Mouse (Mus musculus) hindbrain, embryonic 16.5 days (tissue): ENCODE measurements around the gene Rnf26. TPM values are rescaled to one million over a fixed set of nuclear protein-coding genes. Genes with fewer than 3 reads are reported as not detected.
A peak's percentile ranks its signal among the peaks of the same experiment; 100 is the strongest.

Experiments used
- ATAC-seq: fragments of 200-750 bp; cut with Nextera tagmentation; 2 replicates; pipeline ENCODE4 v1.8.0; 2017; ENCODE audit warnings: moderate TSS enrichment, moderate library complexity
- H3K27ac ChIP-seq: fragments of 300-500 bp; sonication (generic); 2 replicates; pipeline ENCODE4 v1.5.1; 2014; ENCODE audit warnings: low read depth, mild to moderate bottlenecking, control low read depth, low read length, moderate library complexity
- H3K27me3 ChIP-seq: fragments of 300-500 bp; sonication (generic); replicated peaks from 2 replicates; pipeline ENCODE4 v1.6.1; 2014; ENCODE audit warnings: low read length; ENCODE audit not compliant: control insufficient read depth, insufficient read depth
- H3K36me3 ChIP-seq: fragments of 300-500 bp; sonication (generic); 2 replicates; pipeline ENCODE4 v1.6.1; 2014; ENCODE audit warnings: mild to moderate bottlenecking, low read length, moderate library complexity, mixed read lengths; ENCODE audit not compliant: control insufficient read depth, insufficient read depth
- H3K4me1 ChIP-seq: fragments of 300-500 bp; sonication (generic); 2 replicates; pipeline ENCODE4 v1.6.1; 2014; ENCODE audit warnings: low read depth, low read length; ENCODE audit not compliant: control insufficient read depth, insufficient read depth
- H3K4me2 ChIP-seq: fragments of 300-500 bp; sonication (generic); 2 replicates; pipeline ENCODE4 v1.6.1; 2014; ENCODE audit warnings: mild to moderate bottlenecking, low read length, control low read depth, moderate library complexity
- H3K4me3 ChIP-seq: fragments of 300-500 bp; sonication (generic); 2 replicates; pipeline ENCODE4 v1.5.1; 2014; ENCODE audit warnings: mild to moderate bottlenecking, low read length, control low read depth, moderate library complexity
- H3K9ac ChIP-seq: fragments of 300-500 bp; sonication (generic); 2 replicates; pipeline ENCODE4 v1.6.1; 2014; ENCODE audit warnings: low read depth, mild to moderate bottlenecking, control low read depth, low read length, moderate library complexity
- H3K9me3 ChIP-seq: fragments of 300-500 bp; sonication (generic); 2 replicates; pipeline ENCODE4 v1.6.1; 2014; ENCODE audit warnings: mild to moderate bottlenecking, low read length, moderate library complexity; ENCODE audit not compliant: control insufficient read depth
- WGBS: fragments of 180-500 bp; shearing (Covaris S2); extraction: QIAGEN DNeasy Blood & Tissue Kit; methylation state at CpG from one replicate; pipeline ENCODE4 v1.1.7; 2014; 5-methylcytosine and 5-hydroxymethylcytosine counted together
- polyA plus RNA-seq: library from polyadenylated mRNA; unstranded; fragments of >200 nt; fragmentation: Nextera tagmentation; extraction: Ambion mirVana; gene quantifications from 2 replicates; pipeline ENCODE4 v1.2.1, GENCODE M21; 2015

The Rnf26 gene
- polyA plus RNA-seq, 1 experiment from 2014 or later, result 33.0 TPM

DNA sequence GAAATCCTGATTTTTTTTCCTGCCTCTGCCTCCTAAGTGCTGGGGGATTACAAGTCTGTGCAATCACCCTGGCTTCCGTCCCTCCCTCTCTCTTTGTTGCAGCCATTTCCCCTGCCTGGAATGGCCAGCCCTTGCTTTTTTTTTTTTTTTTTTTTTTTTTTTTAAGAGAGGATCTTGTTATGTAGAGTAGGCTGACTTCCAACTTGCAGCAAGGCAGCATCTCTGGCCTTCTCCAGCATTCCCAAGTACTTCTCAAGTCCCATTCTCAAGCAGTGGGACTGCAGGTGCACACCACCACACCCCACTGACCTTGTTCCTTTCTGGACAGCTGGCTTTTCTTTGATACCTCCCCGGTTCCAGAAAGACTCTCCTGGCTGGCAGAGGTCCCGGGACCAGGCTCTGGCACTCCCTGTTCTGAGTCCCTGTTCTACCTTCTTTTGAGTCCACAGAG, 14.1 kb upstream of the Rnf26 start:
- Histone ChIP-seq H3K9me3 (no peaks in the 10 kb centered on the region), H3K4me3 (no peak overlapping the region), H3K36me3 (no peaks in the 10 kb centered on the region), H3K9ac (no peak overlapping the region), H3K4me2 (no peak overlapping the region), H3K4me1 (peaks cover 13% of the 10 kb centered on the region), H3K27me3 (peaks cover 6% of the 10 kb centered on the region; the same call in 1 of the 2 replicates), H3K27ac (no peak overlapping the region)
- 58% methylated on average over 3 of the region's 3 CpGs for WGBS
- ATAC-seq, result no peak

DNA sequence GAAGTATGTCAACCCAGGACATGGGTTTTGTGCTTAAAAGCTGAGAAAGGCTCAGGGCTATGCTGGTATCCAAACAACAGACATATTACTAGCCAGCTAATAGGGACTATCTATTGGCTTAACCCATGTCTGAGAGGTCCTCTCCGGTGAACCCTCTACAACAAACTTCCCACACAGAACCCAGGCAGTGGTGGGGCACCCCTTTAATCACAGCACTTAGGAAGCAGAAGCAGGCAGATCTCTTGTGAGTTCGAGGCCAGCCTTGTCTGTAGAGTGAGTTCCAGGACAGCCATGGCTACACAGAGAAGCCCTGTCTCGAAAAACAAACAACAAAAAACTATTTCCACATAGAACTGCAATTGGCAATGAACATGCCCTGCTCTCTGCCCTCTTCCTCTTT, 13.4 kb upstream of the Rnf26 start:
- Histone ChIP-seq H3K9me3 (no peaks in the 10 kb centered on the region), H3K36me3 (no peaks in the 10 kb centered on the region), H3K4me2 (no peak overlapping the region), H3K9ac (no peak overlapping the region), H3K27me3 (peaks cover 4% of the 10 kb centered on the region; the same call in 1 of the 2 replicates), H3K4me1 (peaks cover 13% of the 10 kb centered on the region), H3K27ac (no peak overlapping the region), H3K4me3 (no peak overlapping the region)
- WGBS, result 87% methylated on average over 3 of the region's 3 CpGs
- no peak for ATAC-seq

DNA sequence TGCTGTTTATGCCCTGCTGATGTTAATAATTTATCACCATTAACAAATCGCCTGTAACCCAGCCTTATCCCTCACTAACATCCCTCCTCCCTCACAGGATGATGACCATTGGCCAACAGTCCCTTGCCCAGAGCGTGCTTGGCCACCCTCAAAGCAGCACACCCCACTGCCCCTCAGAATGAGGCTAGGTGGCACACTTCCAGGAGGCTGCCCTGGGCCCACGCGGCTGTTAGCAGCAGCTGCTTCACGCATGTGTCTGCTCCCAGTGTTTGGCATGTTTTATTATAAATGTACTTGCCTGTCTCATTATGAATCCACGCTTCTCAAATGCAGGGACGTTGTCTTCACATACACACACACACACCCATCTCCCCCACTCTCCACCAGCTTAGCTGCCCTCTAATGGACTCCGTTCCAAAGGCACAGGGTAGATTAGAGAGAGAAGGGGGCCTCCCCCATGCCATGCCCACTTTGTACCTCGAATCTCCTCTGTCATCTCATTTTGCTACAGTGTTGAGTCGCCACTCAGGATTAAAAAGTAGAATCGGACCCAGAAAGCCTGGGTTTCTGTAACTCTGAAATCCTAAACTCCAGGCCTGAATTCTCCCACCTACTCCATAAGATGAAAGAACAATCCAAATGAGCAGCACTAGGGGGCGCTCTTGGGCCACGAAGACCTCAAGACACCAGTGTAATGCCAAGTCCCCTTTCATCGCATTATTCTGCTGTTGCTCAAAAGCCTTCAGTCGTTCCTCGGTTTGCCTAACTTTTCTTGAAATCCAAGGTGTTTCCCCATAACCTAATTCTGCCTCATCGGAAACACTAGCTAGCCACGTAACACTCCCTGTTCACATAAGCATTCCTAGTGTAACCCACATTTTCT, 12.5 kb upstream of the Rnf26 start:
- WGBS, result 24% methylated on average over 18 of the region's 18 CpGs
- peak; percentile 81 for ATAC-seq
- H3K4me2 ChIP-seq, result peak overlapping the region; percentile 38

DNA sequence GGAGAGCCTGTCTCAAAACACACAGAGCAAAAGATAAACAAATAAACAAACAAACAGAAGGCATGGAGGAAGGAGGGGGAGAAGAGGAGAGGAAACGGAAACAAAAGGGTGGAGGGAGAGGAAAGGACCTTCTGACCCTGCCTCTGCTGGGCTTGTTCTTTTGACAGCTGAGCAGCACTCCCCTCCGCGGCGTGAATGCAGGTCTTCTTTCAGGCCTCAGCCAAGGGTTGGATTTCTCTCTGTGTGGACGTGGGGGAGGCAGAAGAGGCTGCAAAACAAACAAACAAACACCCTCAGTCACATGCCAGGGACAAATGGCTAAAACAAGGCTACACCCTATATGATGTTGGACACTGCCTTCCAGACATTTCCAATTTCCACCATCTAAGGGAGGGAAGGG, 11.7 kb upstream of the Rnf26 start:
- H3K9me3 ChIP-seq, result no peaks in the 10 kb centered on the region

More for the DNA sequence above, 12.5 kb upstream of the Rnf26 start:
- H3K9me3 ChIP-seq, result no peaks in the 10 kb centered on the region
- H3K27me3 ChIP-seq, result no peaks in the 10 kb centered on the region; the same call in 1 of the 2 replicates
- no peaks in the 10 kb centered on the region for H3K36me3 ChIP-seq
- no peak overlapping the region for H3K4me3 ChIP-seq
- H3K4me1 ChIP-seq, result peaks cover 13% of the 10 kb centered on the region
- H3K27ac ChIP-seq, result no peak overlapping the region
- H3K9ac ChIP-seq, result no peak overlapping the region

DNA sequence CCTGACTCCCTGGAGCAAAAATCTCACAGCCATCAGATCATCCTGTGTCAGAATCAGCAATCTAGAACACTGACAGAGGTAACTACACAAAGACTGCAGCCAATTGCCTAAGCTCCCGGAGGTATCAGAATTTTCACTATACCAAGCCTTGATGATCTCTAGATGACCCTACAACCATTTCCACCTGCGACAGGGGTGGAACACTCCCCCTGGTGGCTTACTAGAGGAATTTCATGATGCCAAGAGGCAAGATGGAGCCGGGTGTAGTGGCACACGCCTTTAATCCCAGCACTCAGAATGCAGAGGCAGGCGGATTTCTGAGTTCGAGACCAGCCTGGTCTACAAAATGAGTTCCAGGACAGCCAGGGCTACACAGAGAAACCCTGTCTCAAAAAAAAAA, 11.0 kb upstream of the Rnf26 start:
- no peak overlapping the region for H3K27ac ChIP-seq
- H3K4me1 ChIP-seq, result peaks cover 4% of the 10 kb centered on the region; the same call in 1 of the 2 replicates
- no peaks in the 10 kb centered on the region for H3K36me3 ChIP-seq
- H3K4me2 ChIP-seq, result no peak overlapping the region
- no peak for ATAC-seq
- no peaks in the 10 kb centered on the region for H3K9me3 ChIP-seq
- H3K9ac ChIP-seq, result no peak overlapping the region
- no peak overlapping the region for H3K4me3 ChIP-seq
- H3K27me3 ChIP-seq, result no peaks in the 10 kb centered on the region
- 73% methylated on average over 6 of the region's 6 CpGs for WGBS

More for the DNA sequence above, 11.7 kb upstream of the Rnf26 start:
- H3K9ac ChIP-seq, result no peak overlapping the region
- H3K36me3 ChIP-seq, result no peaks in the 10 kb centered on the region
- H3K27ac ChIP-seq, result no peak overlapping the region
- no peak overlapping the region for H3K4me2 ChIP-seq
- no peaks in the 10 kb centered on the region for H3K27me3 ChIP-seq
- ATAC-seq, result no peak
- WGBS, result 27% methylated on average over 5 of the region's 5 CpGs
- no peak overlapping the region for H3K4me3 ChIP-seq
- H3K4me1 ChIP-seq, result peaks cover 7% of the 10 kb centered on the region

DNA sequence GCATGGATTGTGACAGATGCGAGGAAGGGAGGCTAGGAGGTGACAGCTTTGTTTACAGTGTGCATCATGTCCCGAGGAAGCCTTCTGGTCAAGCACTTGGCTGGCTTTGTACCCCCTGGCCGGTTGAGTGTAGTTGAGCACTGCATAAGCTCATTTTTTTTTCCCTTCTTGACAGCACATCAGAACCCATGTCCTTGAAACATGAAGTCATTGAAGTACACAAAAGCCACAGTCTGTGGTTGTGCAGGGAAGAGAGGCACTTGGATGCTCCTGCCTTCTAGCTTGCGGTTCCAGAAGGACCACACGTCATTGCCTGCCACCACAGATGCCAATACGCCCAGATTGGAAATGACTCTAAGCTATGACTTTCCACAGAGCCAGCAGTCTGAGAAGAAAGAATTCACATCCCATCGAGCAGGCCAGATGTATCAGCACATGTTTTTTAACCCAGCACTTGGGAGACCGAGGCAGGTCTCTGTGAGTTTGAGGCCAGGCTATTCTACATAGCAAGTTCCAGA, 6.7 kb upstream of the Rnf26 start:
- no peaks in the 10 kb centered on the region for H3K36me3 ChIP-seq
- no peak overlapping the region for H3K4me3 ChIP-seq

DNA sequence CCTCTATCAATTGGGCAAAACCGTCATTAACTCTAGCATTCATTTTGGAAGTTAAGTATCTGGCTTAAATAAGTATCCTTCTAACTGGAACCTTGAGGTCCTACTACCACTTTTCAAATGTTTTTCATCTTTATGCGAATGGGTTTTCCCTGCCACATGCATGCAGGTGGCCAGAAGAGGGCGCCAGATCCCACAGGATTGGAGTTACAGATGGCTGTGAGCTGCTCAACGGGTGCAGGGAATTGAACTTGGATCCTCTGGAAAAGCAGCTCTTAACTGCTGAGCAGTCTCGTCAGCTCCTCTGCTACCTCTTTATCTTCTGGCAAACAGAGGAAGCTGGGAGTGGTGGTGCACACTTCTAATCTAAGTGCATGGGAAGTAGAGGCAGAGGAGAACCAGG, 5.7 kb upstream of the Rnf26 start:
- H3K4me1 ChIP-seq, result no peaks in the 10 kb centered on the region
- 51% methylated on average over 5 of the region's 5 CpGs for WGBS
- ATAC-seq, result no peak
- H3K36me3 ChIP-seq, result no peaks in the 10 kb centered on the region
- no peaks in the 10 kb centered on the region for H3K27me3 ChIP-seq
- H3K4me2 ChIP-seq, result no peak overlapping the region
- H3K27ac ChIP-seq, result no peak overlapping the region
- H3K4me3 ChIP-seq, result no peak overlapping the region
- H3K9ac ChIP-seq, result no peak overlapping the region
- H3K9me3 ChIP-seq, result no peaks in the 10 kb centered on the region

More for the DNA sequence above, 6.7 kb upstream of the Rnf26 start:
- no peak overlapping the region for H3K27ac ChIP-seq
- H3K27me3 ChIP-seq, result no peaks in the 10 kb centered on the region
- ATAC-seq, result no peak
- H3K9ac ChIP-seq, result no peak overlapping the region
- no peaks in the 10 kb centered on the region for H3K4me1 ChIP-seq
- H3K9me3 ChIP-seq, result no peaks in the 10 kb centered on the region
- WGBS, result 81% methylated on average over 8 of the region's 8 CpGs
- no peak overlapping the region for H3K4me2 ChIP-seq

DNA sequence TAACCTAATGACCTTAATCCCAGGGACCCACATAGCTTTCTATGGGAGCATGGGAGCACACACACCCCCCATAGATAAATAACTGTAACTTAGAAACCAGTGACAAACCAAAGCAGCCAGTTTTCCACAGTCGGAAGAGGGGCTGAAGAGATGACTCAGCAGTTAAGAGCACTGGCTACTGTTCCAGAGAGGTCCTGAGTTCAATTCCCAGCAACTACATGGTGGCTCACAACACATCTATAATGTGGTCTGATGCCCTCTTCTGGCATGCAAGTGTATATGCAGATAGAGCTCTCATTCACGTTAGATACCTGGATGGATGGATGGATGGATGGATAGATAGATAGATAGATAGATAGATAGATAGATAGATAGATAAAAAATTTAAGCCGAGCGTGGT, 2.9 kb upstream of the Rnf26 start:
- Histone ChIP-seq H3K27me3 (no peaks in the 10 kb centered on the region), H3K9ac (no peak overlapping the region), H3K4me2 (no peak overlapping the region), H3K36me3 (no peaks in the 10 kb centered on the region), H3K9me3 (no peaks in the 10 kb centered on the region), H3K4me3 (no peak overlapping the region), H3K27ac (no peak overlapping the region), H3K4me1 (no peaks in the 10 kb centered on the region; the same call in 1 of the 2 replicates)
- 93% methylated on average over 4 of the region's 4 CpGs for WGBS
- ATAC-seq, result no peak

DNA sequence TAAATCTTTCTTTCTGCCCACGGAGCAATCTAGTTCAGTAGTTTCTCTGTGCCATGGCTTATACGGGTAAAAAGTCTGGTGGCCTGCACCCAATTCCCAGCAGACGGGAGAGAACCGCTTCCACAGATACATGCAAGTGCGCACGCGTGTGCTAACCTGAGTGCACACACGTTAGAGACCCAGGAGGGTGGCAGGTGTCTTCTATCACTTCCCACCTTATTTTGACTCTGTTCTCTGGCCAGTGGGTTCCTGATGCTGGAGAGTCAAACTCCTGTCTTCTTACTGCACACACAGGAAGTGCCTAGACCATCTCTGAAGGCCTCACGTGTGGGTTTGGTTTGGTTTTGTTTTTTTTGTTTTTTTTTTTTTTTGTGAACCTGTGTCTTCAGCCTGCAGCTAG, 2.3 kb upstream of the Rnf26 start:
- WGBS, result 94% methylated on average over 9 of the region's 9 CpGs
- Histone ChIP-seq H3K27me3 (no peaks in the 10 kb centered on the region), H3K4me3 (no peak overlapping the region), H3K9me3 (no peaks in the 10 kb centered on the region), H3K9ac (no peak overlapping the region), H3K4me1 (no peaks in the 10 kb centered on the region; the same call in none of the 2 replicates), H3K36me3 (no peaks in the 10 kb centered on the region), H3K27ac (no peak overlapping the region), H3K4me2 (no peak overlapping the region)
- ATAC-seq, result no peak
